Comparison of ENCODE assay signal across 8 mouse cellular contexts in genomic region chr10:81069836-81070235, GRCm38 (mm10). TPM values are rescaled to one million over a fixed set of nuclear protein-coding genes. Genes with fewer than 3 reads are reported as not detected.
A peak's percentile ranks its signal among the peaks of the same experiment; 100 is the strongest.
DNase-seq lines count a peak whose midpoint lies in the region; ATAC-seq lines count a peak whose summit lies in the region.

Gene Thop1, plus strand, starts transcription at chr10:81070035.

- peak; percentile 99 for ATAC-seq in inflammation-experienced regulatory T-cells, adult 6 months
- ATAC-seq in megakaryocyte-erythroid progenitor cell, adult 5-6 weeks (replicated peaks; ENCODE audit: low FRiP score, low TSS enrichment, poor library complexity, severe bottlenecking) = peak; percentile 95

- intact Hi-C loops in gastrocnemius, postnatal 14 days (cut with DNase I; ENCODE audit: low total_unique reads) = no loop called here
- intact Hi-C loops in left cerebral cortex, postnatal 10 days (cut with DNase I) = no loop called here

- peak; percentile 98 for DNase-seq in adrenal gland, adult (ENCODE audit: inconsistent age in 2 of 2, low spot score in 1 of 2)
- peak; percentile 100 for DNase-seq in embryo, embryonic 10.5 days (ENCODE audit: low spot score)
- DNase-seq in gastrocnemius, postnatal 14 days = peak; percentile 98
- DNase-seq in left cerebral cortex, postnatal 10 days (ENCODE audit: extremely low spot score in 1 of 2, low spot score in 2 of 2) = peak; percentile 98 to 99
- peak; percentile 97 for DNase-seq in right cerebral cortex, postnatal 25 days
- peak; percentile 97 for DNase-seq in urinary bladder, postnatal 4 days (ENCODE audit: low spot score in 2 of 2)

RNA-seq across cellular contexts. Expression of gene Thop1, which starts in this region (rescaled TPM):
- 10 to 100 TPM; 22.4 to 23.0 TPM for total RNA-seq in gastrocnemius, postnatal 14 days (2021)
- polyA plus RNA-seq in inflammation-experienced regulatory T-cells, adult 6 months (2017; shearing (Covaris generic)) = 1 to 10 TPM; 1.9 to 2.7 (median 2.5) TPM
- total RNA-seq in left cerebral cortex, postnatal 10 days (2021) = 10 to 100 TPM; 53.8 to 54.9 TPM
- total RNA-seq in megakaryocyte-erythroid progenitor cell, adult 5-6 weeks (2014; fragmentation: Nextera tagmentation) = 40.7 and 52.0 TPM in 2 replicates
- total RNA-seq in megakaryocyte-erythroid progenitor cell, adult 5-6 weeks (2017) = 46.0 and 58.3 TPM in 2 replicates

Comparison
In these comparisons a context has a peak if more than half of its experiments do, and no peak if none do; other contexts are left out.
1. Peak in every context shown above with its lines: DNase-seq and ATAC-seq.